Mouse (Mus musculus): ENCODE measurements around the gene Blzf1. TPM values are rescaled to one million over a fixed set of nuclear protein-coding genes. Genes with fewer than 3 reads are reported as not detected.

The Blzf1 gene
- polyA plus RNA-seq, 1 experiment: 5.0 TPM

- Histone ChIP-seq H3K79me3 (ENCODE audit: low read depth) (no peaks in the 10 kb centered on the region), H3K27me3 (ENCODE audit: control insufficient read depth, insufficient read depth, insufficient read length) (no peaks in the 10 kb centered on the region), H3K4me3 (ENCODE audit: insufficient read depth, poor library complexity, severe bottlenecking) (no peak overlapping the region), H3K36me3 (ENCODE audit: control insufficient read depth, insufficient read depth) (peaks cover 11% of the 10 kb centered on the region), H3K79me2 (ENCODE audit: control insufficient read depth, insufficient read depth) (no peaks in the 10 kb centered on the region), H3ac (ENCODE audit: control insufficient read depth, insufficient read length, low read depth) (no peak overlapping the region)
- TF ChIP-seq MYOG (IDR thresholded peaks at IDR 0.05; ENCODE audit: control insufficient read depth, extremely low read depth, insufficient read length) (no peak), CTCF (IDR thresholded peaks at IDR 0.05; ENCODE audit: control insufficient read depth, insufficient read depth, insufficient read length) (no peak), MAX (IDR thresholded peaks at IDR 0.05) (no peak), MYOD1 (IDR thresholded peaks at IDR 0.05; ENCODE audit: control insufficient read depth, insufficient read length, low read depth) (no peak), CEBPB (IDR thresholded peaks at IDR 0.05; ENCODE audit: low read depth) (no peak), USF1 (IDR thresholded peaks at IDR 0.05; ENCODE audit: low read depth) (no peak), FOSL1 (IDR thresholded peaks at IDR 0.05; ENCODE audit: insufficient read depth, low read length, poor library complexity, severe bottlenecking) (no peak)
These were observed 10.0 kb upstream of the Blzf1 start for GRCm38 (mm10) chr1:164317261-164317660.

GRCm38 (mm10) chr1:164316697-164317096 lies 9.4 kb upstream of the Blzf1 start:
- Histone ChIP-seq H3ac (ENCODE audit: control insufficient read depth, insufficient read length, low read depth) (no peak overlapping the region), H3K79me2 (ENCODE audit: control insufficient read depth, insufficient read depth) (no peaks in the 10 kb centered on the region), H3K79me3 (ENCODE audit: low read depth) (no peaks in the 10 kb centered on the region), H3K36me3 (ENCODE audit: control insufficient read depth, insufficient read depth) (peaks cover 11% of the 10 kb centered on the region), H3K27me3 (ENCODE audit: control insufficient read depth, insufficient read depth, insufficient read length) (no peaks in the 10 kb centered on the region), H3K4me3 (ENCODE audit: insufficient read depth, poor library complexity, severe bottlenecking) (no peak overlapping the region)
- TF ChIP-seq CEBPB (IDR thresholded peaks at IDR 0.05; ENCODE audit: low read depth): no peak
- peak; percentile 88 for TF ChIP-seq CTCF (IDR thresholded peaks at IDR 0.05; ENCODE audit: control insufficient read depth, insufficient read depth, insufficient read length)
- TF ChIP-seq USF1 (IDR thresholded peaks at IDR 0.05; ENCODE audit: low read depth): no peak
- no peak for TF ChIP-seq MYOG (IDR thresholded peaks at IDR 0.05; ENCODE audit: control insufficient read depth, extremely low read depth, insufficient read length)

GRCm38 (mm10) chr1:164315266-164315665 lies 8.0 kb upstream of the Blzf1 start:
- no peaks in the 10 kb centered on the region for H3K79me2 ChIP-seq (ENCODE audit: control insufficient read depth, insufficient read depth)
- peaks cover 11% of the 10 kb centered on the region for H3K36me3 ChIP-seq (ENCODE audit: control insufficient read depth, insufficient read depth)
- H3K79me3 ChIP-seq (ENCODE audit: low read depth): no peaks in the 10 kb centered on the region
- TF ChIP-seq USF1 (IDR thresholded peaks at IDR 0.05; ENCODE audit: low read depth) (peak; percentile 80), CEBPB (IDR thresholded peaks at IDR 0.05; ENCODE audit: low read depth) (no peak), MAX (IDR thresholded peaks at IDR 0.05) (no peak), MYOG (IDR thresholded peaks at IDR 0.05; ENCODE audit: control insufficient read depth, extremely low read depth, insufficient read length) (no peak), CTCF (IDR thresholded peaks at IDR 0.05; ENCODE audit: control insufficient read depth, insufficient read depth, insufficient read length) (peak; percentile 15), MYOD1 (IDR thresholded peaks at IDR 0.05; ENCODE audit: control insufficient read depth, insufficient read length, low read depth) (no peak), FOSL1 (IDR thresholded peaks at IDR 0.05; ENCODE audit: insufficient read depth, low read length, poor library complexity, severe bottlenecking) (no peak)
- H3K4me3 ChIP-seq (ENCODE audit: insufficient read depth, poor library complexity, severe bottlenecking): no peak overlapping the region
- no peaks in the 10 kb centered on the region for H3K27me3 ChIP-seq (ENCODE audit: control insufficient read depth, insufficient read depth, insufficient read length)
- no peak overlapping the region for H3ac ChIP-seq (ENCODE audit: control insufficient read depth, insufficient read length, low read depth)

GRCm38 (mm10) chr1:164314085-164314484 lies 6.8 kb upstream of the Blzf1 start:
- Histone ChIP-seq H3K79me3 (ENCODE audit: low read depth) (no peaks in the 10 kb centered on the region), H3ac (ENCODE audit: control insufficient read depth, insufficient read length, low read depth) (no peak overlapping the region), H3K36me3 (ENCODE audit: control insufficient read depth, insufficient read depth) (peaks cover 11% of the 10 kb centered on the region), H3K4me3 (ENCODE audit: insufficient read depth, poor library complexity, severe bottlenecking) (no peak overlapping the region), H3K79me2 (ENCODE audit: control insufficient read depth, insufficient read depth) (no peaks in the 10 kb centered on the region), H3K27me3 (ENCODE audit: control insufficient read depth, insufficient read depth, insufficient read length) (no peaks in the 10 kb centered on the region)
- TF ChIP-seq CTCF (IDR thresholded peaks at IDR 0.05; ENCODE audit: control insufficient read depth, insufficient read depth, insufficient read length) (no peak), MYOD1 (IDR thresholded peaks at IDR 0.05; ENCODE audit: control insufficient read depth, insufficient read length, low read depth) (no peak), FOSL1 (IDR thresholded peaks at IDR 0.05; ENCODE audit: insufficient read depth, low read length, poor library complexity, severe bottlenecking) (no peak), CEBPB (IDR thresholded peaks at IDR 0.05; ENCODE audit: low read depth) (no peak), MAX (IDR thresholded peaks at IDR 0.05) (no peak), MYOG (IDR thresholded peaks at IDR 0.05; ENCODE audit: control insufficient read depth, extremely low read depth, insufficient read length) (no peak)

- Histone ChIP-seq H3K36me3 (ENCODE audit: control insufficient read depth, insufficient read depth) (peaks cover 8% of the 10 kb centered on the region), H3K27me3 (ENCODE audit: control insufficient read depth, insufficient read depth, insufficient read length) (no peaks in the 10 kb centered on the region), H3K79me3 (ENCODE audit: low read depth) (peaks cover 13% of the 10 kb centered on the region), H3ac (ENCODE audit: control insufficient read depth, insufficient read length, low read depth) (peak overlapping the region; percentile 67), H3K79me2 (ENCODE audit: control insufficient read depth, insufficient read depth) (peaks cover 39% of the 10 kb centered on the region), H3K4me3 (ENCODE audit: insufficient read depth, poor library complexity, severe bottlenecking) (peak overlapping the region; percentile 71)
- TF ChIP-seq USF1 (IDR thresholded peaks at IDR 0.05; ENCODE audit: low read depth): no peak
- TF ChIP-seq CTCF (IDR thresholded peaks at IDR 0.05; ENCODE audit: control insufficient read depth, insufficient read depth, insufficient read length): no peak
- TF ChIP-seq MYOG (IDR thresholded peaks at IDR 0.05; ENCODE audit: control insufficient read depth, extremely low read depth, insufficient read length): no peak
- TF ChIP-seq MYOD1 (IDR thresholded peaks at IDR 0.05; ENCODE audit: control insufficient read depth, insufficient read length, low read depth): no peak
- TF ChIP-seq CEBPB (IDR thresholded peaks at IDR 0.05; ENCODE audit: low read depth): no peak
- no peak for TF ChIP-seq FOSL1 (IDR thresholded peaks at IDR 0.05; ENCODE audit: insufficient read depth, low read length, poor library complexity, severe bottlenecking)
- TF ChIP-seq MAX (IDR thresholded peaks at IDR 0.05): no peak
These were observed 633 bp upstream of the Blzf1 start for GRCm38 (mm10) chr1:164307922-164308321.

- H3K4me3 ChIP-seq (ENCODE audit: insufficient read depth, poor library complexity, severe bottlenecking): no peak within 1 kb of the TSS
- H3K27me3 ChIP-seq (ENCODE audit: control insufficient read depth, insufficient read depth, insufficient read length): no peaks in the 10 kb centered on the region
- TF ChIP-seq CTCF (IDR thresholded peaks at IDR 0.05; ENCODE audit: control insufficient read depth, insufficient read depth, insufficient read length) (no peak), USF1 (IDR thresholded peaks at IDR 0.05; ENCODE audit: low read depth) (no peak), MYOD1 (IDR thresholded peaks at IDR 0.05; ENCODE audit: control insufficient read depth, insufficient read length, low read depth) (no peak), MYOG (IDR thresholded peaks at IDR 0.05; ENCODE audit: control insufficient read depth, extremely low read depth, insufficient read length) (no peak), CEBPB (IDR thresholded peaks at IDR 0.05; ENCODE audit: low read depth) (no peak), FOSL1 (IDR thresholded peaks at IDR 0.05; ENCODE audit: insufficient read depth, low read length, poor library complexity, severe bottlenecking) (no peak), MAX (IDR thresholded peaks at IDR 0.05) (no peak)
- H3K36me3 ChIP-seq (ENCODE audit: control insufficient read depth, insufficient read depth): peaks cover 47% of the 10 kb centered on the region
- peaks cover 13% of the 10 kb centered on the region for H3K79me3 ChIP-seq (ENCODE audit: low read depth)
- peaks cover 39% of the 10 kb centered on the region for H3K79me2 ChIP-seq (ENCODE audit: control insufficient read depth, insufficient read depth)
- H3ac ChIP-seq (ENCODE audit: control insufficient read depth, insufficient read length, low read depth): no peak within 1 kb of the TSS
These were observed 3.5 kb downstream of the Blzf1 start, which contains the start of gene Nme7 for GRCm38 (mm10) chr1:164303821-164304220. Gene Nme7, plus strand, starts transcription at chr1:164304121.

All from C2C12 (cell line).